Mouse (Mus musculus) heart, postnatal 4 days (tissue): ENCODE measurements around the gene Gm3448. TPM values are rescaled to one million over a fixed set of nuclear protein-coding genes. Genes with fewer than 3 reads are reported as not detected.
"Not testable (repeated sequence)": the region's sequence is repeated elsewhere in the genome, so short reads cannot be mapped to it uniquely, and the experiment has no call there.

Experiments
- DNase-seq: peaks from one replicate; pipeline ENCODE4 v3.0.0; 2021
- total RNA-seq, 2 experiments: library from RNA; stranded (reverse); gene quantifications; 2 replicates each; pipeline ENCODE4 v1.2.3; 2021

The Gm3448 gene
- total RNA-seq: 1 to 10 TPM; 2.5 to 2.6 TPM

- DNase-seq: peak; percentile 28
Measured at GRCm38 (mm10) chr17:15041175-15041729, at the start of gene Gm3448, which contains the start of the genes Ermard and Tcte3. Gene Gm3448 (minus strand): TSS chr17:15041537. Gene Ermard (plus strand): TSS chr17:15041208. Gene Tcte3 (minus strand): TSS chr17:15041488.

GRCm38 (mm10) chr17:15088591-15089001 lies 47.3 kb upstream of the Gm3448 start:
- DNase-seq: no peak

GRCm38 (mm10) chr17:15088166-15088565 lies 46.8 kb upstream of the Gm3448 start:
- DNase-seq: no peak

- DNase-seq: no peak
Measured at GRCm38 (mm10) chr17:15085006-15085405, 43.7 kb upstream of the Gm3448 start.

GRCm38 (mm10) chr17:15084226-15084848 lies 43.0 kb upstream of the Gm3448 start:
- DNase-seq: no peak

GRCm38 (mm10) chr17:15077536-15077935 lies 36.2 kb upstream of the Gm3448 start:
- no peak for DNase-seq

- no peak for DNase-seq
Measured at GRCm38 (mm10) chr17:15075033-15075432, 33.7 kb upstream of the Gm3448 start.

GRCm38 (mm10) chr17:15072211-15072610 lies 30.9 kb upstream of the Gm3448 start:
- DNase-seq: no peak

- no peak for DNase-seq
Measured at GRCm38 (mm10) chr17:15069124-15069523, 27.8 kb upstream of the Gm3448 start.

- no peak for DNase-seq
Measured at GRCm38 (mm10) chr17:15068040-15068792, 26.9 kb upstream of the Gm3448 start.

GRCm38 (mm10) chr17:15066911-15067310 lies 25.6 kb upstream of the Gm3448 start:
- DNase-seq: peak; percentile 39

- no peak for DNase-seq
Measured at GRCm38 (mm10) chr17:15066066-15066465, 24.7 kb upstream of the Gm3448 start.

- peak; percentile 78 for DNase-seq
Measured at GRCm38 (mm10) chr17:15065391-15066024, 24.2 kb upstream of the Gm3448 start.

GRCm38 (mm10) chr17:15060356-15060755 lies 19.0 kb upstream of the Gm3448 start:
- no peak for DNase-seq

GRCm38 (mm10) chr17:15059646-15060045 lies 18.3 kb upstream of the Gm3448 start:
- DNase-seq: no peak

- DNase-seq: peak; percentile 59
Measured at GRCm38 (mm10) chr17:15058161-15058591, 16.8 kb upstream of the Gm3448 start.

GRCm38 (mm10) chr17:15055925-15056324 lies 14.6 kb upstream of the Gm3448 start:
- DNase-seq: peak; percentile 11

- DNase-seq: not testable (repeated sequence)
Measured at GRCm38 (mm10) chr17:15053829-15054200, 12.5 kb upstream of the Gm3448 start.

- DNase-seq: not testable (repeated sequence)
Measured at GRCm38 (mm10) chr17:15053183-15053828, 12.0 kb upstream of the Gm3448 start.

GRCm38 (mm10) chr17:15052766-15053165 lies 11.4 kb upstream of the Gm3448 start:
- not testable (repeated sequence) for DNase-seq

GRCm38 (mm10) chr17:15050338-15050737 lies 9.0 kb upstream of the Gm3448 start:
- DNase-seq: not testable (repeated sequence)

GRCm38 (mm10) chr17:15040455-15040854 lies 882 bp downstream of the Gm3448 start:
- DNase-seq: not testable (repeated sequence)
